In the genomic region with DNA sequence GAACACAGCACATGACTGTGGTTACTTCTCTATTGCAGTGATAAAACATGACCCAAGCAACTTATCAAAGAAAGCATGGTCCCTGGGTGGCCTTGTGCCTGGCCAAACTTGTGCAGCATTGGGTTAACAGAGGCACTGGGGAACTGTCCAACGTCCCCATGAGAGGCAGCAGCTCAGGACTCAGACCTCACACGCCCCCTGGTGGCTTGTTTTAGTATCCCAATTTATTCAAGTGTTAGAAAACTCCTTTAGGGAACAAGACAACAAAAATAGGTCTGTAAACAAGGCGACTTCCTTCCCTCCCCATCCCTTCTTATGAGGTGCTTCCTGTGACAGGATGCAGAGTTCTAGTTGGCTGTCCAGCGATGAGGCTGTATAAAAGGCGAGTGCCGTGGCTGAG, we compare ENCODE assay signal across 9 mouse cellular contexts. TPM values are rescaled to one million over a fixed set of nuclear protein-coding genes. Genes with fewer than 3 reads are reported as not detected.
A peak's percentile ranks its signal among the peaks of the same experiment; 100 is the strongest.
DNase-seq lines count a peak whose midpoint lies in the region; ATAC-seq and TF ChIP-seq lines count a peak whose summit lies in the region.
"Had no signal": no experiment of that assay in that cellular context is flagged by ENCODE, and none has a peak within 500 bp of the region (broad histone marks: within the 10 kb centered on the region; RNA-seq: fewer than 3 reads in every experiment).

No protein-coding gene starts in this region.

- H3ac ChIP-seq in myocyte (ENCODE audit: control insufficient read depth, insufficient read length), result no peak overlapping the region

- ATAC-seq in granulocyte monocyte progenitor cell, adult 5-6 weeks (replicated peaks; ENCODE audit: poor library complexity, severe bottlenecking), result peak; percentile 83
- ATAC-seq in inflammation-experienced regulatory T-cells, adult 6 months, result no peak

- TF ChIP-seq POLR2A in myocyte (IDR thresholded peaks at IDR 0.05; ENCODE audit: insufficient read length, low read depth), result no peak

- H3K4me2 ChIP-seq in myocyte (ENCODE audit: low read depth), result no peak overlapping the region
- H3K4me2 ChIP-seq: heart, embryonic 13.5 days had no signal

- DNase-seq in layer of hippocampus, adult 18-20 months (ENCODE audit: low spot score in 2 of 2), result peak; percentile 21 to 74
- no peak for DNase-seq in layer of hippocampus, postnatal 36 days
- DNase-seq in MN1 (ENCODE audit: low spot score), result peak; percentile 72
- peak; percentile 51 for DNase-seq in c-Kit-positive CD71-positive TER-119-negative erythroid progenitor cells, embryonic 14.5 days (ENCODE audit: low read depth)
- DNase-seq in left cerebral cortex, postnatal 14 days (ENCODE audit: low spot score in 2 of 2), result peak; percentile 63 to 72

- intact Hi-C loops in left cerebral cortex, postnatal 14 days (cut with DNase I), result no loop called here

- H3K36me3 ChIP-seq in myocyte (ENCODE audit: control insufficient read depth, insufficient read depth), result no peaks in the 10 kb centered on the region

- H3K27me3 ChIP-seq in myocyte (ENCODE audit: control insufficient read depth, insufficient read depth, insufficient read length), result peaks cover 6% of the 10 kb centered on the region

- no peak overlapping the region for H3K4me3 ChIP-seq in myocyte
- H3K4me3 ChIP-seq: heart, embryonic 13.5 days had no signal

- H3K79me2 ChIP-seq in myocyte (ENCODE audit: control insufficient read depth, insufficient read depth), result no peaks in the 10 kb centered on the region

TF ChIP-seq in myocyte, 11 proteins besides CTCF, POLR2A, EP300 and RAD21:
- TF ChIP-seq E2F4 (IDR thresholded peaks at IDR 0.05; ENCODE audit: insufficient read depth) (no peak), CEBPB (IDR thresholded peaks at IDR 0.05; ENCODE audit: insufficient read depth, poor library complexity, severe bottlenecking) (no peak), REST (IDR thresholded peaks at IDR 0.05; ENCODE audit: insufficient read depth, insufficient read length) (peak; percentile 79), MAX (IDR thresholded peaks at IDR 0.05; ENCODE audit: low read depth) (no peak), MYOG (IDR thresholded peaks at IDR 0.05; ENCODE audit: control insufficient read depth in 1 of 3, insufficient read depth in 1 of 3, insufficient read length in 2 of 3, low read depth in 2 of 3) (no peak)

RNA-seq across cellular contexts. Expression of a gene that starts 8.7 kb away (rescaled TPM):
- total RNA-seq in layer of hippocampus, adult 18-20 months (2021), result 10 to 100 TPM; 12.0 to 15.9 TPM
- 10 to 100 TPM; 12.5 to 13.6 TPM for total RNA-seq in layer of hippocampus, postnatal 36 days (2021)
- 42.0 and 68.1 TPM in 2 replicates for total RNA-seq in granulocyte monocyte progenitor cell, adult 5-6 weeks (2014; fragmentation: Nextera tagmentation)
- total RNA-seq in granulocyte monocyte progenitor cell, adult 5-6 weeks (2017), result 64.8 and 75.8 TPM in 2 replicates
- total RNA-seq in left cerebral cortex, postnatal 14 days (2021), result 1 to 10 TPM; 7.4 to 10.0 TPM
- 12.0 TPM for polyA plus RNA-seq in myocyte (2012; fragmentation: generic; extraction: Trizol)
- polyA plus RNA-seq in inflammation-experienced regulatory T-cells, adult 6 months (2017; shearing (Covaris generic)), result 10 to 100 TPM; 10.4 to 18.7 (median 13.5) TPM

RNA-seq across cellular contexts. Expression of a gene that starts 27.0 kb away (rescaled TPM):
- 1 to 10 TPM; 3.5 to 4.3 TPM for total RNA-seq in layer of hippocampus, adult 18-20 months (2021)
- total RNA-seq in layer of hippocampus, postnatal 36 days (2021), result 1 to 10 TPM; 4.5 to 4.7 TPM
- not detected in 2 replicates for total RNA-seq in granulocyte monocyte progenitor cell, adult 5-6 weeks (2014; fragmentation: Nextera tagmentation)
- total RNA-seq in granulocyte monocyte progenitor cell, adult 5-6 weeks (2017), result not detected in 2 replicates
- total RNA-seq in left cerebral cortex, postnatal 14 days (2021), result 10 to 100 TPM in 1 of 2 experiments, 1 to 10 TPM in 1; 8.8 to 11.3 TPM
- polyA plus RNA-seq in myocyte (2012; fragmentation: generic; extraction: Trizol), result 1.3 TPM
- not detected for polyA plus RNA-seq in inflammation-experienced regulatory T-cells, adult 6 months (2017; shearing (Covaris generic))

RNA-seq across cellular contexts. Expression of a gene that starts 38.3 kb away (rescaled TPM):
- 10 to 100 TPM; 29.0 to 31.6 TPM for total RNA-seq in layer of hippocampus, adult 18-20 months (2021)
- 10 to 100 TPM; 26.7 to 29.9 TPM for total RNA-seq in layer of hippocampus, postnatal 36 days (2021)
- 16.7 and 26.9 TPM in 2 replicates for total RNA-seq in granulocyte monocyte progenitor cell, adult 5-6 weeks (2014; fragmentation: Nextera tagmentation)
- total RNA-seq in granulocyte monocyte progenitor cell, adult 5-6 weeks (2017), result 18.3 and 19.9 TPM in 2 replicates
- total RNA-seq in left cerebral cortex, postnatal 14 days (2021), result 10 to 100 TPM; 26.9 to 29.7 TPM
- polyA plus RNA-seq in myocyte (2012; fragmentation: generic; extraction: Trizol), result 46.8 TPM
- polyA plus RNA-seq in inflammation-experienced regulatory T-cells, adult 6 months (2017; shearing (Covaris generic)), result 10 to 100 TPM; 12.5 to 26.5 (median 26.5) TPM

RNA-seq across cellular contexts. Expression of a gene that starts 48.2 kb away (rescaled TPM):
- 10 to 100 TPM in 1 of 2 experiments, 1 to 10 TPM in 1; 7.3 to 10.6 TPM for total RNA-seq in layer of hippocampus, adult 18-20 months (2021)
- total RNA-seq in layer of hippocampus, postnatal 36 days (2021), result 1 to 10 TPM; 5.7 to 7.9 TPM
- total RNA-seq in granulocyte monocyte progenitor cell, adult 5-6 weeks (2014; fragmentation: Nextera tagmentation), result not detected in 2 replicates
- total RNA-seq in granulocyte monocyte progenitor cell, adult 5-6 weeks (2017), result not detected in 2 replicates
- 1 to 10 TPM; 1.2 to 1.5 TPM for total RNA-seq in left cerebral cortex, postnatal 14 days (2021)
- polyA plus RNA-seq in myocyte (2012; fragmentation: generic; extraction: Trizol), result 0.05 TPM
- not detected for polyA plus RNA-seq in inflammation-experienced regulatory T-cells, adult 6 months (2017; shearing (Covaris generic))

Comparison
In these comparisons a context has a peak if more than half of its experiments do, and no peak if none do; other contexts are left out.
1. DNase-seq: peak in layer of hippocampus, adult 18-20 months (2 of 2), MN1 (single experiment), c-Kit-positive CD71-positive TER-119-negative erythroid progenitor cells, embryonic 14.5 days (single experiment) and left cerebral cortex, postnatal 14 days (2 of 2); none in layer of hippocampus, postnatal 36 days (0 of 2).
2. RNA of a gene that starts 27.0 kb away (total RNA-seq): 8.8 to 11.3 TPM in left cerebral cortex, postnatal 14 days, 4.5 to 4.7 TPM in layer of hippocampus, postnatal 36 days and 3.5 to 4.3 TPM in layer of hippocampus, adult 18-20 months; not detected in granulocyte monocyte progenitor cell, adult 5-6 weeks; every median in the first group is over 4 times any median in the second.